Mouse (Mus musculus) adrenal gland, postnatal 4 days (tissue): ENCODE measurements around the gene Cbx3. TPM values are rescaled to one million over a fixed set of nuclear protein-coding genes. Genes with fewer than 3 reads are reported as not detected.
A peak's percentile ranks its signal among the peaks of the same experiment; 100 is the strongest.

Experiments used
- DNase-seq, 2 experiments: peaks; one replicate each; pipeline ENCODE4 v3.0.0; 2021 to 2022; ENCODE audit warnings: low spot score in 2 of 2, mixed read lengths in 2 of 2
- long read RNA-seq, 2 experiments: library from polyadenylated mRNA; stranded (forward); transcript quantifications; one replicate each; pipeline ENCODE4 v2.0.0; 2021
- total RNA-seq, 2 experiments: library from RNA; stranded (reverse); gene quantifications; 2 replicates each; pipeline ENCODE4 v1.2.3; 2021

The Cbx3 gene
- 100 to 1,000 TPM; 172 to 178 TPM for total RNA-seq
- long read RNA-seq, experiment 1, transcript Cbx3-201 (6 exons, 1,889 nt), result major isoform, 93 of 106 reads
- long read RNA-seq, experiment 1, partial matches to known transcripts, result 1 of 106 reads
- long read RNA-seq, experiment 1, other reads (novel, unspliced or antisense), result 12 of 106 reads
- long read RNA-seq, experiment 2, transcript Cbx3-206 (2 exons, 308 nt), result minor isoform, 22 of 281 reads
- long read RNA-seq, experiment 2, transcript Cbx3-201 (6 exons, 1,889 nt), result major isoform, 222 of 281 reads
- long read RNA-seq, experiment 2, partial matches to known transcripts, result 8 of 281 reads
- long read RNA-seq, experiment 2, other reads (novel, unspliced or antisense), result 26 of 281 reads

GRCm38 (mm10) chr6:51470311-51471178 is at the start of gene Cbx3:
Cbx3 (plus strand) TSS chr6:51470360.
- peak; percentile 63 to 73 for DNase-seq

GRCm38 (mm10) chr6:51423466-51424122 is 46.6 kb upstream of the Cbx3 start:
- no peak for DNase-seq

GRCm38 (mm10) chr6:51424537-51424936 is 45.6 kb upstream of the Cbx3 start:
- no peak for DNase-seq

- DNase-seq, result peak; percentile 6 to 35
Observed at GRCm38 (mm10) chr6:51432535-51433397, 37.4 kb upstream of the Cbx3 start, which contains the start of gene Nfe2l3. Nfe2l3 (plus strand) TSS chr6:51432670.

GRCm38 (mm10) chr6:51434270-51434669 is 35.9 kb upstream of the Cbx3 start:
- DNase-seq, result no peak

GRCm38 (mm10) chr6:51437665-51438064 is 32.5 kb upstream of the Cbx3 start:
- no peak for DNase-seq

- DNase-seq, result no peak
Observed at GRCm38 (mm10) chr6:51438826-51439330, 31.3 kb upstream of the Cbx3 start.

- DNase-seq, result no peak
Observed at GRCm38 (mm10) chr6:51442191-51442835, 27.8 kb upstream of the Cbx3 start.

- DNase-seq, result no peak
Observed at GRCm38 (mm10) chr6:51452927-51453503, 17.1 kb upstream of the Cbx3 start.

GRCm38 (mm10) chr6:51454949-51455348 is 15.2 kb upstream of the Cbx3 start:
- DNase-seq, result no peak

GRCm38 (mm10) chr6:51456198-51456597 is 14.0 kb upstream of the Cbx3 start:
- DNase-seq, result no peak

GRCm38 (mm10) chr6:51457283-51457682 is 12.9 kb upstream of the Cbx3 start:
- DNase-seq, result no peak

- DNase-seq, result no peak
Observed at GRCm38 (mm10) chr6:51457770-51458387, 12.3 kb upstream of the Cbx3 start.

- DNase-seq, result no peak
Observed at GRCm38 (mm10) chr6:51458925-51459312, 11.2 kb upstream of the Cbx3 start.

- DNase-seq, result no peak
Observed at GRCm38 (mm10) chr6:51459313-51460020, 10.7 kb upstream of the Cbx3 start.

GRCm38 (mm10) chr6:51460021-51460360 is 10.2 kb upstream of the Cbx3 start:
- no peak for DNase-seq

- no peak for DNase-seq
Observed at GRCm38 (mm10) chr6:51460363-51460762, 9.8 kb upstream of the Cbx3 start.

GRCm38 (mm10) chr6:51467649-51468048 is 2.5 kb upstream of the Cbx3 start:
- DNase-seq, result no peak
